Mouse (Mus musculus): Measurements from ENCODE around the gene Il1rl1. TPM values are rescaled to one million over a fixed set of nuclear protein-coding genes. Genes with fewer than 3 reads are reported as not detected.

The Il1rl1 gene
- polyA plus RNA-seq, 1 experiment: 1.2 TPM

DNA sequence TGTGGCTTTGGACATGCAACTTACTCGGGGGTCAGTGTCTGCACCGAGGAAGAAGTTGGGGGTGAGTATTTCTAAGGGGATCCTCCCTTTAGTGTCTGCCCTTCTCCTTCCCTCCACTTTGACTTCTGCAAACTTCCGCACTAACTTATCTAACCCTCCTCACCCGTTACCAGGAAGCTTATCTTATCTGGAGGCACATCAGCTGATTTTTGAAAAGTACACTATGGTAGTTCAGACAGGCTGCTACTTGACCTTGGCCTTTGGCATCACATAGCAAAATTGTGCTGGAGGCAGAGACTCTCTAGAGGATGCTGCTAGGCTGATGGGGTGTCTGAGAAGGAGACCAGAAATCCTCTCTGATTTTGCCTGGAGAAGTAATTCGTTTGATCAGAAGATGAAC is 10.9 kb upstream of the Il1rl1 start:
- Histone ChIP-seq H3K4me3 (ENCODE audit: insufficient read depth, low read depth, low read length) (no peak overlapping the region), H3K27ac (replicated peaks; ENCODE audit: low read depth, low read length) (no peak overlapping the region), H3K4me1 (ENCODE audit: control insufficient read depth, insufficient read depth, insufficient read length, low read length) (no peaks in the 10 kb centered on the region)

DNA sequence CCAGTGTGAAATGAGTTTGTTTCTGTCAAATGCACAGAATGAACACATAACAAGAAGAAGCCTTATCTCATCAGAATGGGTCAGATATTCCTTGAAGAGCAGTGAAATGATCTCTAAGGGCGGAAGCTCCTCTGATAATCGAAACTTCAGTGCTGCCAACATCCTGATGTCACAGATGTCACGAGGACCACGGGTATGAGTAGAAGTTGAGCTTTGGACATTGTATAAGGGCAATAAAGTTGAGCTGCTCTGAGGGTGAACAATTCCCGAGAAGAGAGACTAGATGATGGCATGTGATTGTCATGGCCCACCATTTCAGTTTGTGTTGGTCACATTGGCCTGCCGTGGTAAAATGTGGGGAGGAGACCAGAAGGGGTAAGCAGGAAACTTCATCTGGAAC is 5.5 kb upstream of the Il1rl1 start:
- no peaks in the 10 kb centered on the region for H3K4me1 ChIP-seq (ENCODE audit: control insufficient read depth, insufficient read depth, insufficient read length, low read length)
- H3K27ac ChIP-seq (replicated peaks; ENCODE audit: low read depth, low read length): no peak overlapping the region
- no peak overlapping the region for H3K4me3 ChIP-seq (ENCODE audit: insufficient read depth, low read depth, low read length)

DNA sequence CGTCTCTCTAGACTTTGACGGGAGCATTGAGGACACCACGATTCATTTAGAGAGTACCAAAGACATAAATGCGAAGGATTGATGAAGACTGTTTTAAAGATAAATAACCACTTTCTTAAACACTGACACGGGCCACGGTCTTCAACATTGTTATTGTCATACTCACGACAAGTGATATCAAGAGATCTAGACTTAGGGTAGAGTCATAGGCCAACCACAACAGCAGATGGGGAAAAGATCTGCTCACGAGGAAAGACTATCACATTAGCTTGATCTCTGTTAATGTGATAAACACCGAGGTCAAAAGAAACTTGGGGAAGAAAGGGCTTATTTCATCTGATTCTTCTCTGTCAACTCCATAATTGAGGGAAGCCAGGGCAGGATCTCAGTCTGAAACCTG is 2.1 kb upstream of the Il1rl1 start:
- H3K4me3 ChIP-seq (ENCODE audit: insufficient read depth, low read depth, low read length): no peak overlapping the region
- no peaks in the 10 kb centered on the region for H3K4me1 ChIP-seq (ENCODE audit: control insufficient read depth, insufficient read depth, insufficient read length, low read length)
- no peak overlapping the region for H3K27ac ChIP-seq (replicated peaks; ENCODE audit: low read depth, low read length)

DNA sequence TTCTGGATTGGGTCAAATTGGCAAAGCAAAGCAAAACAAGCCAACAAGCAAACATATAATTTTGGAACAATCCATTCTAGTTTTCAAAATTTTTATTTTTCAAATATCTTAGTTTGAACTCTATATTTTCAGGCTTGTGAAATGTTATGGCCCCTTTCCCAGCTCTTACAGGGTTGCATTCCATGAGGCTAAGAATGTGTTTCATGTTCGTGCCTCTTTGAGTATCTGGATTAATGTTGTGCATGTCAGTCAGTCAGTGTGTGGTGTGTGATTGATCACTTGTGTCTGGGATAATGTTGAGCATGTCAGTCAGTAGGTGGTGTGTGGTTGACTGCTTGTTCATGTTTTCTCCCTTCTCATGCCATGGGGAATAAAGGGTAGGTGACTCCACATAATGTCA is 1.5 kb upstream of the Il1rl1 start:
- Histone ChIP-seq H3K27ac (replicated peaks; ENCODE audit: low read depth, low read length) (no peak overlapping the region), H3K4me3 (ENCODE audit: insufficient read depth, low read depth, low read length) (no peak overlapping the region), H3K4me1 (ENCODE audit: control insufficient read depth, insufficient read depth, insufficient read length, low read length) (no peaks in the 10 kb centered on the region)

DNA sequence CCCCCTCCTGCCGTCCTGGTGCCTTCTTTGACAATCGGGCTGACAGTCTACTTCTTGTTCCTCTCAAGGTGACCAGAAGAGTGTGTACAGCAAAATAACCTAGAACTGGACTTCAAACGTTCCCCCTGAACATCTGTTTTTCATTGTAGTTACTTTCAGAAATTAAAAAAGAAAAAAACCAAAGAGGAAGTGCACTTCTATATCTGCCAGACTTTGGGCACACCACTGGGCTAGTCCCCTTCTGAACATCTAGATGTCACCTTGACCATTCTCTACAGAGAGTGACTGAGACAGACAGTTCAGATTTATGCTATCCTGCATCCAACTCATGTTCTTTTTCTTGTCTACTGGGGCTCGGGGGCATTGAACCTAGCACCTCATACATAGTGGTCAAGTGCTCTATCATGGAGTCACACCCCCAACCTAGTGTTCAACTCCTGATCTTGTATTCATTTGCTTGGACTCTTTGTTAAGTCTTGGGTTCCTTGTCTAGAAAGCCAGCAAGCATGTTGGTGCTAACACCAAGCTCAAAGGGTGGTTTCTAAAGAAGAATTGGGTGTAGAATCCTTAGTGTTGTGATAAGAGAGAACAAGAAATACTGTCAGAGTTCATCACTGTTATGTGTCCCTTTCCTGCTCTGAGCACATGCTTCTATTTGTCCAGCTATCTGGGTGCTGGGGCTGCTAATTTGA is 919 bp downstream of the Il1rl1 start:
- Histone ChIP-seq H3K27ac (replicated peaks; ENCODE audit: low read depth, low read length) (no peak overlapping the region), H3K4me3 (ENCODE audit: insufficient read depth, low read depth, low read length) (no peak overlapping the region), H3K4me1 (ENCODE audit: control insufficient read depth, insufficient read depth, insufficient read length, low read length) (no peaks in the 10 kb centered on the region)

DNA sequence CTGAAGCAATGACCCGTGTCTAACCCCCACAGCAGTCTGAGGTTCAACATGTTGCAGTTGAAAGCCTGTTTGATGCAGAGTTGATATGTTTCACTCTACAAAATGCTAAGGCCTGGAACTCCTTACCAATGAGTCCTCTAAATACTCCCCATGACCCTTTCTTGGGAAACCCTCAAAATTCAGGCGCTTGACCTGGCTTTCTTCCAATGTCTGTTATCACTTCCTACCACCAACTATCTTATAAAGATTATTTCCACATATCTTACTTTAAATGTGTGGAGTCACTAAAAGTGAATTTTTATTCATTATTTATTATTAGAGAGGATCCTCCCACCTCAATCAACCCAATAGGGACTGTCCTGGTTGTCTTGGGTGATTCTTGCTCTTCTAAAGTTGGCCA is 2.8 kb downstream of the Il1rl1 start:
- H3K4me1 ChIP-seq (ENCODE audit: control insufficient read depth, insufficient read depth, insufficient read length, low read length): no peaks in the 10 kb centered on the region
- H3K4me3 ChIP-seq (ENCODE audit: insufficient read depth, low read depth, low read length): no peak overlapping the region
- no peak overlapping the region for H3K27ac ChIP-seq (replicated peaks; ENCODE audit: low read depth, low read length)

DNA sequence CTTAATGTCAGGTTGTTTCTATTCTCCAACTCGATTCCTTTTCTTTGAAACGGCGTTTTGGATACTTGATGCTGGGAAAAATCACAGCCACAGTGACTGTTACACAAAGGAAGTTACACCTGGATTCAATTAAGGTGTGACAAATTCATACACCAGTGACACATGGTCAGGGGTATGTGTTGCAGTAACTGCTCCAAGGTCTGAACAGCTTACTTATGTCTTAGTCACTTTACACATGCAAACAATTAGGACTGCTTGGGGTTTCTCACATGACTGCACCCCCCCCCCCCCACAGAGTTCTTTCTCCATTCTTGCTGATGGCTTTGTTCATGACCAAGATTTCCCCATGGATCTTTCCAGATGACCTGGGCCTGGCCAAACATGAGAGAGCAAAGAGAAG is 6.6 kb downstream of the Il1rl1 start:
- H3K27ac ChIP-seq (replicated peaks; ENCODE audit: low read depth, low read length): no peak overlapping the region
- H3K4me3 ChIP-seq (ENCODE audit: insufficient read depth, low read depth, low read length): no peak overlapping the region
- no peaks in the 10 kb centered on the region for H3K4me1 ChIP-seq (ENCODE audit: control insufficient read depth, insufficient read depth, insufficient read length, low read length)

DNA sequence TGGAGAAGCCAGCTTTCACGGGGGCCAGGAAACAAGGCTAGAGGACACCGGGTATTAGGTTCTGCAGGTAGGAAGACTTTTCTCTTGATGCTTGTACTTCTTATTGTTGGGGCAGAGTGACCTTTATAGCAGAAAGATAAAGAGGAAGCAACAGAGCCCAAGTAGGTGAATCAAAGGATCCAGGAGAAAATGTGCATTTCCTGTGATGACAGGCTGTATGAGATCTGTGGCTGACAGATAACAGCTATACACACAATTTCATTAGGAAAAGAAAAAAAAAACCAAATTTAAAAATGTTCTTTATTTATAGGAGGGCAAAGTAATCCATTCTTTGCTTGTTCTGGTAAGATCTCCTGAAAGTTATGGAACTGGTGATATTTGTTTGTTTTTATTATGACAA is 8.0 kb downstream of the Il1rl1 start:
- H3K4me3 ChIP-seq (ENCODE audit: insufficient read depth, low read depth, low read length): no peak overlapping the region
- H3K27ac ChIP-seq (replicated peaks; ENCODE audit: low read depth, low read length): no peak overlapping the region
- H3K4me1 ChIP-seq (ENCODE audit: control insufficient read depth, insufficient read depth, insufficient read length, low read length): no peaks in the 10 kb centered on the region

DNA sequence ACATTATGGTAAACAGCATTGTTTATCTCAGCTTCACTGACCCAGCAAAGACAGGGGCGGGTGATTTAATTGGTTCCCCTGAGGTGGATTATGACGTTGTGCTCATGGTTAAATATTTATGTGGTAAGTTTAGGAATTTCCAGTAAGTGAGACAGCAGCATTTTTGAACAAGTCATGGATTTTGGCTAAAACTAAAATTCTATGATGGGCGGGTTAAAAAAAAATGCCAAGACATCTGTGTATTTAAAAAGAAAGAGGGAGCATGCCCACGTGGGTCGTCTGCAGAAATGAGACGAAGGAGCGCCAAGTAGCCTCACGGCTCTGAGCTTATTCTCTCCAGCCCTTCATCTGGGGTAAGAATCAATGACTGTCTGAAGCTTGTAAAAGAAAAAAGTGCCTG is 10.1 kb downstream of the Il1rl1 start:
- Histone ChIP-seq H3K4me3 (ENCODE audit: insufficient read depth, low read depth, low read length) (no peak overlapping the region), H3K27ac (replicated peaks; ENCODE audit: low read depth, low read length) (no peak overlapping the region), H3K4me1 (ENCODE audit: control insufficient read depth, insufficient read depth, insufficient read length, low read length) (no peaks in the 10 kb centered on the region)

DNA sequence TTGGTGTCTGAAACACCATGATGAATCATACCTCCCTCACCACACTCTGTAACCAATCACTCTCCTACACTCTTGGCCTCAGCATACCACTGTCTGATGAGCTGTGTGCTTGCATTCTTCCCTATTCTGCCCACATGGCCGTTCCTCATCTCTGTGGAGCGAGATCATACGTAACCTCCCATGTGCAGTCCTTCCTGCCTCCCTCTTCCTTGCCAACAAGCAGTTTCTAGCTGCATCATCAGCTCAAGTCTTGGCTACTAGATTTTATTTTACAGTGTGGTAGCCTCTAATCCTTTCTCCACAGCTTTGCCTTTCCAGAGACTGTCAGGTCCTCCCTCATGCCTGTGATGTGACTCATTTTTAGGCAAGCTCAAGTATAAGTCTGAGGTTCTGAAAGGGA is 15.4 kb downstream of the Il1rl1 start:
- Histone ChIP-seq H3K4me3 (ENCODE audit: insufficient read depth, low read depth, low read length) (no peak overlapping the region), H3K27ac (replicated peaks; ENCODE audit: low read depth, low read length) (no peak overlapping the region), H3K4me1 (ENCODE audit: control insufficient read depth, insufficient read depth, insufficient read length, low read length) (no peaks in the 10 kb centered on the region)

DNA sequence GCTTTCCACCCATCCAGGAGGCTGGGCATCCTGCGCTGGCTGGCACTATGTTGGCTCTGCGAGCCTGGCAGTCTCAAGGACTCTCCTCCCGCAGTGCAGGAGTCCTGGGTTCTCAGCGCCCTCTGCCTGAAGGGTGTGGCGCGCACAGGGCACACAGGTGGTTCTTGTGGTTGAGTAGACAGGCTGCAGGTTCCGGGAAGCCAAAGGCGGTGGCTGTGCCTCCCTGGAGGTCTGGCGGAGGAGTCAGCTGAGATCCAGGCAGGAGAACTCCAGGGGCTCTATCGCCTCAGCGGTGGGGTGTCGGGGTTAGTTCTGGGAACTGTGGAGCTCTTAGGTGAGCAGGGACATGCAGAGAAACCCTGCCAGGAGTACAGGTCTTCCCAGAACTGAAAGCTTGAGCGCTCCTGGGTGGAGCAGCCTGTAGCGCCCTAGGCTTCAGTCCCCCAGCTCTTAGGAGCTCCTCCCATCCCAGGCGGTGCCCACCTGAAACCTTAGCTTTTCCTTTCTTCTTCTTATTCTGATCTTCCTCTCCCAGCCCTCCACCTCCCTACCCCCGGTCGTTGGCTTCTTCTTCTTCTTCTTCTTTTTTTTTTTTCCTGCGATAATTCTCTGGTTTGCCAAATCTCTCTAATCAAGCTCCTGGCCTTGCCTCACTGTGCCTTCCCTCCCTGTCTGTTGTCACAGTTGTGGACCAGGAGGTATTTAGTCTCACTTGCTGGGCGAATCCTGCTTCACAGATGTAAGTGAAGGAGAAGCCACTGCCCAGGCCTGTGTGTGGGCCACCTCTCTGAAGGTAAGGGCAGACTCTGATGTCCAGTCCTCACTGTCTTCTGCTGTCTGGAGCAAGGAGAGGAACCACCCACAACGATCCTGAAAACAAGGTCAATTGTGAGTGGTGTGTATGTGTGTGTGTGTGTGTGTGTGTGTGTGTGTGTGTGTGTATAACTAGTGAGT is 36.4 kb downstream of the Il1rl1 start, which contains the start of gene Il18r1:
Il18r1 (plus strand) TSS at position 76 of the 954 bp plus-strand sequence.
- no peak within 1 kb of the TSS for H3K4me3 ChIP-seq (ENCODE audit: insufficient read depth, low read depth, low read length)
- no peaks in the 10 kb centered on the region for H3K4me1 ChIP-seq (ENCODE audit: control insufficient read depth, insufficient read depth, insufficient read length, low read length)
- H3K27ac ChIP-seq (replicated peaks; ENCODE audit: low read depth, low read length): no peak within 1 kb of the TSS

DNA sequence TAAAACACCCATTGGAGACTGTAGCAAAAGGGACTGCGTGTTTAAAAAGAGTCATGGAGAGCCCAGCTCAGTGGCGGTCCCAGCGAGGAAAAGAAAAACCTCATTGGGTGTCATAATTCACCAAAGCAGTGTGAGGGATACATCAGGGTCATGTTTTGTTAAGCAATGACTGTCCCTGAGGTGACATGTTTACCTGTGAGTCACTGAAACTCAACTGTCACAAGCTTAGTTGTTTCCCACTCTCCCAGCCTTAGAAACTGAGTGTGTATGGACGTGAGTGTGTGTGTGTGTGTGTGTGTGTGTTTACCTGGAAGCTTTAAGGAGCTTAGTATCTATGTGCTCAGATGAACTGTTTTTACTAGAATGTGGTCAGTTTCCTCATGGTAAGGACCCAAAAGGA is 37.9 kb downstream of the Il1rl1 start:
- Histone ChIP-seq H3K4me1 (ENCODE audit: control insufficient read depth, insufficient read depth, insufficient read length, low read length) (no peaks in the 10 kb centered on the region), H3K27ac (replicated peaks; ENCODE audit: low read depth, low read length) (no peak overlapping the region), H3K4me3 (ENCODE audit: insufficient read depth, low read depth, low read length) (no peak overlapping the region)

DNA sequence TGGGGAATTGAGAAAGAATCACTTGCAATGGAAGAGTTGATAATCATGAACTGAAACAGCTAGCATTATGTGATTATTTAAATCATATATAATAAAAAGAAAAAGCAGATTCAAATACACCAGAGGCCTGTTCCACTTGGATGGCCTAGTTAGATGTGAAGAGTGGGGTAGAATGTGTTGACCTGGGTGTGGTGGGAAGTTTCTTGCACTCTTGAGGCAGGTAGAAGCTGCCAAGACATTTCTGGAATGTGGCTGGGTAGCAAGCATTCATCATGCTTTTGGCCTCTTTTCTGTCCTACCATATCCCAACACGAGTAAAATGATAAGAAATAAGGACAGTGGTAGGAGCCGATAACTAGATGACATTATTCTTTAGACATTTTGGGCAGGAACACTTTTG is 39.4 kb downstream of the Il1rl1 start:
- no peak overlapping the region for H3K27ac ChIP-seq (replicated peaks; ENCODE audit: low read depth, low read length)
- H3K4me3 ChIP-seq (ENCODE audit: insufficient read depth, low read depth, low read length): no peak overlapping the region
- no peaks in the 10 kb centered on the region for H3K4me1 ChIP-seq (ENCODE audit: control insufficient read depth, insufficient read depth, insufficient read length, low read length)

DNA sequence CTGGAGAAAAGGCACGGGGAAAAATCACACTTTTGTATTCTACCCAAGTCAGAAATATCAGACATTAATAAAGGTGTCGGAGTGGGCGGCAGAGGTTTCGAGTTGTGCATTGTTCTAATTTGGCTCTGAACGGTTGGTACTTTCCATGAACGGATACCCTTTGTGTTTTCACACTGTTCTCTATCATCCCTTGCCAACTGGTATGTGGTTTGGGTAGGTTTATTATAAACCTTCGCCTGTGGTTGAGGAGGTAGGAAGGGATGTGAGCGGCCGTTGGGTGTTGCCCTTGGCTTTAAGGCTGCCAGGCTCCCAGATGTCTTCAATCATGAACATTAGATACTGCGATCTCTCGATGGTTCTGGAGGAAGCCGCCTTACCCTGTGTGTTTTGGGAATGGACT is 40.5 kb downstream of the Il1rl1 start:
- Histone ChIP-seq H3K4me1 (ENCODE audit: control insufficient read depth, insufficient read depth, insufficient read length, low read length) (no peaks in the 10 kb centered on the region), H3K27ac (replicated peaks; ENCODE audit: low read depth, low read length) (no peak overlapping the region), H3K4me3 (ENCODE audit: insufficient read depth, low read depth, low read length) (no peak overlapping the region)

DNA sequence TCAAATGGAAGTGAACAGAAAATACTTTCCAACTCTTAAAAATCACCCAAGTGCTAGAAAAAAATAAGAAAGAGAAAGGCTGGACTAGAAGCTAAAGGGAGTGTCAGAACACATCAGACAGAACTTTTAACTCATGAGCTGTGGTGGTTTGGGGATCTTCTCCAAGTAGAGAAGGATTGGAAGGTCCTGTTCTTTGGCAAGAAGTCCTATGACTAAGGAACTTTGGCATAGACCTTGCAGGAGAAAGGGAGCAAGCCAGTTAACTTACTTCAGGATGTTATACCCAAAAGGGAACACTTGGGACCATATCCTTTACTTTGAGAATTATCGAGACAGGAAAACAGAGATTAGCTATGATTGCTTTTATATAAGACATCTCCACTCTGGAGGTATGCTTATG is 43.0 kb downstream of the Il1rl1 start:
- no peak overlapping the region for H3K27ac ChIP-seq (replicated peaks; ENCODE audit: low read depth, low read length)
- no peak overlapping the region for H3K4me3 ChIP-seq (ENCODE audit: insufficient read depth, low read depth, low read length)
- no peaks in the 10 kb centered on the region for H3K4me1 ChIP-seq (ENCODE audit: control insufficient read depth, insufficient read depth, insufficient read length, low read length)

DNA sequence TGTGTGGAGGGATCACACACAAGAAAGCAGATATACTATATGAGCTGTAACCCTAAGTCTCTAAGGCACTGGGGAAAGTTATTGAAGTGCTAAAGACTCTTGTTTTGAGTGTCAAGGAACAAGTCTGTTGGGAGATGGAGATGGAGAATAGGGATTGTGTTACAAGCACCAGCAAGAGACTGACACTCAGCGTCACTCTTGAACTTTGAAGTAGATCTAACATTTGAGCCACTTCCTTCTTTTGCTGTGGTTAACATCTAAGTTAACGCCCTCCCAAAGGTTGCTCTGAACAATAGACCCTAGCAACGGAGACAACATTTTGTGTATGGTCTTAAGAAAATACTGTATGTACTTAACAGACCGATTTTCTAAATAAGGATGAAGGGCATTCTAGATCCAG is 44.3 kb downstream of the Il1rl1 start:
- no peaks in the 10 kb centered on the region for H3K4me1 ChIP-seq (ENCODE audit: control insufficient read depth, insufficient read depth, insufficient read length, low read length)
- H3K27ac ChIP-seq (replicated peaks; ENCODE audit: low read depth, low read length): no peak overlapping the region
- H3K4me3 ChIP-seq (ENCODE audit: insufficient read depth, low read depth, low read length): no peak overlapping the region
